ENCODE assay signal across 8 mouse cellular contexts in genomic region chr9:65598765-65599249, GRCm38 (mm10). TPM values are rescaled to one million over a fixed set of nuclear protein-coding genes. Genes with fewer than 3 reads are reported as not detected.
DNase-seq lines count a peak whose midpoint lies in the region; ATAC-seq lines count a peak whose summit lies in the region.

No protein-coding gene starts in this region.

- no peak overlapping the region for H3K9ac ChIP-seq in hindbrain, embryonic 13.5 days
- no peak overlapping the region for H3K9ac ChIP-seq in liver, embryonic 11.5 days (ENCODE audit: low read depth, low read length)

- H3K4me2 ChIP-seq in hindbrain, embryonic 13.5 days = 0 out of 2 replicates have a peak overlapping the region, but pooled peaks have one; percentile 15
- H3K4me2 ChIP-seq in liver, embryonic 11.5 days = peak overlapping the region; percentile 41

- peak overlapping the region; percentile 41 for H3K4me3 ChIP-seq in embryonic facial prominence, embryonic 10.5 days
- no peak overlapping the region for H3K4me3 ChIP-seq in hindbrain, embryonic 13.5 days
- peak overlapping the region; percentile 20; the same call in 1 of the 2 replicates for H3K4me3 ChIP-seq in liver, embryonic 11.5 days (ENCODE audit: low read depth, low read length)

- H3K36me3 ChIP-seq in embryonic facial prominence, embryonic 10.5 days (replicated peaks) = peaks cover 22% of the 10 kb centered on the region
- H3K36me3 ChIP-seq in hindbrain, embryonic 13.5 days = 0 out of 2 replicates have a peak, but pooled peaks cover 1% of the 10 kb centered on the region
- peaks cover 10% of the 10 kb centered on the region; the same call in 1 of the 2 replicates for H3K36me3 ChIP-seq in liver, embryonic 11.5 days (ENCODE audit: control insufficient read depth, insufficient read depth, low read length)

- H3K27me3 ChIP-seq in embryonic facial prominence, embryonic 10.5 days (replicated peaks; ENCODE audit: low read depth, poor library complexity, severe bottlenecking) = no peaks in the 10 kb centered on the region
- H3K27me3 ChIP-seq in hindbrain, embryonic 13.5 days = no peaks in the 10 kb centered on the region
- no peaks in the 10 kb centered on the region for H3K27me3 ChIP-seq in liver, embryonic 11.5 days (replicated peaks; ENCODE audit: control insufficient read depth, insufficient read depth, low read length)

- no peaks in the 10 kb centered on the region for H3K9me3 ChIP-seq in embryonic facial prominence, embryonic 10.5 days
- no peaks in the 10 kb centered on the region for H3K9me3 ChIP-seq in hindbrain, embryonic 13.5 days
- H3K9me3 ChIP-seq in liver, embryonic 11.5 days (ENCODE audit: control insufficient read depth, low read length) = no peaks in the 10 kb centered on the region

- intact Hi-C loops in left cerebral cortex, postnatal 14 days (cut with DNase I) = no loop called here
- intact Hi-C loops in left cerebral cortex, postnatal 36 days (cut with DNase I) = no loop called here

- H3K27ac ChIP-seq in embryonic facial prominence, embryonic 10.5 days (replicated peaks) = no peak overlapping the region
- no peak overlapping the region for H3K27ac ChIP-seq in hindbrain, embryonic 13.5 days
- H3K27ac ChIP-seq in liver, embryonic 11.5 days (ENCODE audit: low read depth, low read length) = no peak overlapping the region

- 45% methylated on average over 9 of the region's 11 CpGs for WGBS in embryonic facial prominence, embryonic 10.5 days
- WGBS in hindbrain, embryonic 13.5 days = 58% methylated on average over 7 of the region's 11 CpGs
- WGBS in liver, embryonic 11.5 days = 38% methylated on average over 9 of the region's 11 CpGs

- ATAC-seq in hindbrain, embryonic 13.5 days (ENCODE audit: low FRiP score) = no peak
- no peak for ATAC-seq in liver, embryonic 11.5 days (replicated peaks; ENCODE audit: low FRiP score)
- ATAC-seq in frontal cortex, adult (ENCODE audit: low TSS enrichment) = no peak

- H3K4me1 ChIP-seq in embryonic facial prominence, embryonic 10.5 days = 0 out of 2 replicates have a peak, but pooled peaks cover 2% of the 10 kb centered on the region
- no peaks in the 10 kb centered on the region for H3K4me1 ChIP-seq in hindbrain, embryonic 13.5 days (replicated peaks)
- H3K4me1 ChIP-seq in liver, embryonic 11.5 days (replicated peaks; ENCODE audit: control insufficient read depth, insufficient read depth, low read length) = no peaks in the 10 kb centered on the region

- DNase-seq in left cerebral cortex, postnatal 14 days (ENCODE audit: low spot score in 2 of 2) = peak; percentile 50 to 69
- DNase-seq in left cerebral cortex, postnatal 36 days (ENCODE audit: low spot score in 2 of 2) = no peak
- DNase-seq in NIH3T3 (ENCODE audit: low read depth) = peak; percentile 74
- peak; percentile 55 for DNase-seq in embryonic facial prominence, embryonic 10.5 days (ENCODE audit: low spot score)
- DNase-seq in liver, embryonic 11.5 days (ENCODE audit: low spot score) = no peak
- peak; percentile 82 for DNase-seq in retina, postnatal 1 day

RNA-seq across cellular contexts. Expression of gene Pif1, which starts 11.8 kb away (rescaled TPM):
- total RNA-seq in left cerebral cortex, postnatal 14 days (2021) = under 1 TPM; 0.42 to 0.82 TPM
- total RNA-seq in left cerebral cortex, postnatal 36 days (2021) = under 1 TPM; 0.39 to 0.50 TPM
- polyA plus RNA-seq in embryonic facial prominence, embryonic 10.5 days (2016; fragmentation: Nextera tagmentation; extraction: Ambion mirVana) = 27.7 and 28.0 TPM in 2 replicates
- polyA plus RNA-seq in hindbrain, embryonic 13.5 days (2015; fragmentation: Nextera tagmentation; extraction: Ambion mirVana) = 3.8 and 4.4 TPM in 2 replicates
- 16.4 and 18.0 TPM in 2 replicates for polyA plus RNA-seq in liver, embryonic 11.5 days (2014; fragmentation: Nextera tagmentation; extraction: Ambion mirVana)

RNA-seq across cellular contexts. Expression of gene Plekho2, which starts 19.0 kb away (rescaled TPM):
- total RNA-seq in left cerebral cortex, postnatal 14 days (2021) = 1 to 10 TPM; 6.5 to 9.6 TPM
- 10 to 100 TPM; 13.2 to 17.6 TPM for total RNA-seq in left cerebral cortex, postnatal 36 days (2021)
- polyA plus RNA-seq in embryonic facial prominence, embryonic 10.5 days (2016; fragmentation: Nextera tagmentation; extraction: Ambion mirVana) = 14.3 and 15.2 TPM in 2 replicates
- 5.8 and 7.6 TPM in 2 replicates for polyA plus RNA-seq in hindbrain, embryonic 13.5 days (2015; fragmentation: Nextera tagmentation; extraction: Ambion mirVana)
- polyA plus RNA-seq in liver, embryonic 11.5 days (2014; fragmentation: Nextera tagmentation; extraction: Ambion mirVana) = 29.5 and 30.3 TPM in 2 replicates

RNA-seq across cellular contexts. Expression of gene Rbpms2, which starts 30.6 kb away (rescaled TPM):
- 1 to 10 TPM; 1.8 to 2.3 TPM for total RNA-seq in left cerebral cortex, postnatal 14 days (2021)
- 1 to 10 TPM; 1.8 to 2.9 TPM for total RNA-seq in left cerebral cortex, postnatal 36 days (2021)
- 26.2 and 26.4 TPM in 2 replicates for polyA plus RNA-seq in embryonic facial prominence, embryonic 10.5 days (2016; fragmentation: Nextera tagmentation; extraction: Ambion mirVana)
- 5.0 and 5.4 TPM in 2 replicates for polyA plus RNA-seq in hindbrain, embryonic 13.5 days (2015; fragmentation: Nextera tagmentation; extraction: Ambion mirVana)
- 34.8 and 36.5 TPM in 2 replicates for polyA plus RNA-seq in liver, embryonic 11.5 days (2014; fragmentation: Nextera tagmentation; extraction: Ambion mirVana)

Comparison
In these comparisons a context has a peak if more than half of its experiments do, and no peak if none do; other contexts are left out.
1. DNase-seq: peak in left cerebral cortex, postnatal 14 days (2 of 2), NIH3T3 (single experiment), embryonic facial prominence, embryonic 10.5 days (single experiment) and retina, postnatal 1 day (single experiment); none in left cerebral cortex, postnatal 36 days (0 of 2) and liver, embryonic 11.5 days (single experiment).